Mouse (Mus musculus): ENCODE data around the gene Itgb5.

Gene Itgb5

DNA sequence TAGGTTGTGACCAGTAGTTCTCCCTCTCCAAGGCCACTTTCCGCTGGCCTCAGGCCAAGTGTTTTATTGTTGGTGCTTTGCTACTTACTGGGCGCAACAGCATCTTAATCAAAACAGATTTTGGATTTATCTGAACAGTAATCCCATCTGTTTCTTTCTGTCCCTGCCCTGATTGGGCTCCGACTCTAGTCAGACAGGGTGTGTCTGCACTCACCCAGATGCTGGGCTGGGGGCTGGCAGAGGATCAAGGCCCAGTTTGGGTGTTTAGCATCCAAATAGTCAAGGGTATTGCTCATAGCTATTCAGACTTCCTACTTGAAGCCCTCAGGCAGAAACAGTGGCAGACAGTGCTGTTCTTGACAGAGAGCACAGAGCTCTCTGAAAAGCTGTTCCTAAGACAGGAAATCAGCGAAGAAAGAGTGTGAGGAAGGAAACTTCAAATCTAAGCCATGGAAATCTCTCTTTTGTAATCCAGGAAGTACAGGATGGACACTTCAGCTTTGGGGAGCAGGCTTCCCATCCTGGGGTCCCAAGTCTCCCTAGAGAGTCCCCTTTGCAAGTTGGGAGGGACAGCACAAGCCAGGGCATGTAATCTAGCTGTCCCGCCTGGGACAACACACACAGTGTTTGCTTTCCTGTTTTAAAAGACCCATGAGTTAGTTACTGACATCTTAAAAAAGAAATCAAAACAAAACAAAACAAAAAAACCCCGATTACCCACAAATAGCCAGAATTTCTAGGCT is 48.7 kb downstream of the Itgb5 start:
- peak; percentile 37 for DNase-seq (ENCODE audit: low spot score)

DNA sequence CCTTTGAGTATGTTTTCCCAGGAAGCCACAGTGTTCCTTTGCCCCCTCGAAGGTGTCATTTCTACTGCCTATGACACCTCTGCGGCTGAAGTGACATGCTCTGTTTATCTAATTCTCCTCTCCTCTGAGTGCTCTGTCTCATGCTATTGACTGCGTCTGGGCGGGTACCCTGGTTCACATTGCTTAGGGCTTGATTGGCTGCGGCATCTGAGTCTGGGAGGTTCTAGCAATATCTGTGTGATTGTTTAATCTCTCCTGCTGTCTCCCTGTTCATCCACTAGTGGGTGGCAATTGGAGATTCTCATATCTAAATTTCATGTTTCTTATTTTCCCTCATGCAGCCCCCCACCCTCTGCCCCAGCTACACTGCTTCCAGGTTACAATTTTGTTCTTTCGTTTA is 49.6 kb downstream of the Itgb5 start:
- DNase-seq (ENCODE audit: low spot score) = no peak

DNA sequence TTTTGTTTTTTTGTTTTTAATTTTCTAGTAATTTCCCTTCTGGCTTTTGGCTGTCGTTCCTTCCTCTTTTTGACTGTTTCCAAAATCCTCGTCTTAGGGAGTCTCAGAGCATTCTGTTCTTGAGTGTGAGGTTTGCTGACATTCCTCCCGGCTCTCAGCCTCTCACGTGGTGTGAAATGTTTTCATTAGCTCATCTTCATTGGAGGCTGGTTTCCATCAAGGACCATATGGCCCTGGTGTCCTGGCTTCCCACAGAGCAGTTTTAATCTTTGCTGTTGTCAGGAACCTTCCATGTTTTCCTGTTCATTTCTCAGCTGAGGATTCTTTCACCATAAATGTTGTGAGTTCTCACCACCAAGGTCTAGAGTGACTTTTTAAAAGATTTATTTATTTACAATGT is 50.1 kb downstream of the Itgb5 start:
- DNase-seq (ENCODE audit: low spot score) = no peak

DNA sequence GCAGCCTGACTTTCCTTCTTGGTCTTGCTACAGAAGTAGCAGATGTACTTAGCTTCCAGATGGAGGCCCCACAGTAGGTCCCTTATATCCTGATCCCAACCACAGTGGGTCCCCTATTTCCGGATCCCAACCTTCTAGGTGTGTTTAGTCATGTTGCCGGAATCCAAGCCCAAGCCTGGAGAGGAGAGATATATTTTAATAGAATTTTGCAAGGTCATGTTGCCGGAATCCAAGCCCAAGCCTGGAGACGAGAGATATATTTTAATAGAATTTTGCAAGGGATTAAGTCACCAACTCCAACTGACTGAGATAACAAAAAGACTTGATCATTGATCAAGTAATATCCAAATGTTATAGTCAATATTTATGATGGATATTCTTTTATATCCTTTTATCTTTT is 51.3 kb downstream of the Itgb5 start:
- DNase-seq (ENCODE audit: low spot score) = no peak

DNA sequence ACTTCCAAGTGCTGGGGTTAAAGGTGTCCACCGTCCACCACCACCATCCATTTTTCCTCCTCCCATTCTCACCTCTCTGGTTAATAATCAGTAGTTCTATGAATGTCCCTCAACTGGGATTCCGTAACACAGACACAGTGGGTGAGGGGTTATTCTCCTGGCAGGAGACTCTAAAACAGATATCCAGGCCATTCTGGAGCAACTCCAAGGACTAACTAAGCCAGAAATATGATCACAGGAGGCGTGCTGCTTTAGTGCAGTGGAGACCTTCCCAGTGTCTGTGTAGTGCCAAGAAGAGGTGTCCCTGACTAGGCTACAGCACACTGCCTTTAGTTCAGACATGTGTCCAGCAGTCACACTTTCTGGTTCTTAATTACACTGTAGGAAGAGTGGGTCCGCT is 53.1 kb downstream of the Itgb5 start:
- peak; percentile 88 for DNase-seq (ENCODE audit: low spot score)

DNA sequence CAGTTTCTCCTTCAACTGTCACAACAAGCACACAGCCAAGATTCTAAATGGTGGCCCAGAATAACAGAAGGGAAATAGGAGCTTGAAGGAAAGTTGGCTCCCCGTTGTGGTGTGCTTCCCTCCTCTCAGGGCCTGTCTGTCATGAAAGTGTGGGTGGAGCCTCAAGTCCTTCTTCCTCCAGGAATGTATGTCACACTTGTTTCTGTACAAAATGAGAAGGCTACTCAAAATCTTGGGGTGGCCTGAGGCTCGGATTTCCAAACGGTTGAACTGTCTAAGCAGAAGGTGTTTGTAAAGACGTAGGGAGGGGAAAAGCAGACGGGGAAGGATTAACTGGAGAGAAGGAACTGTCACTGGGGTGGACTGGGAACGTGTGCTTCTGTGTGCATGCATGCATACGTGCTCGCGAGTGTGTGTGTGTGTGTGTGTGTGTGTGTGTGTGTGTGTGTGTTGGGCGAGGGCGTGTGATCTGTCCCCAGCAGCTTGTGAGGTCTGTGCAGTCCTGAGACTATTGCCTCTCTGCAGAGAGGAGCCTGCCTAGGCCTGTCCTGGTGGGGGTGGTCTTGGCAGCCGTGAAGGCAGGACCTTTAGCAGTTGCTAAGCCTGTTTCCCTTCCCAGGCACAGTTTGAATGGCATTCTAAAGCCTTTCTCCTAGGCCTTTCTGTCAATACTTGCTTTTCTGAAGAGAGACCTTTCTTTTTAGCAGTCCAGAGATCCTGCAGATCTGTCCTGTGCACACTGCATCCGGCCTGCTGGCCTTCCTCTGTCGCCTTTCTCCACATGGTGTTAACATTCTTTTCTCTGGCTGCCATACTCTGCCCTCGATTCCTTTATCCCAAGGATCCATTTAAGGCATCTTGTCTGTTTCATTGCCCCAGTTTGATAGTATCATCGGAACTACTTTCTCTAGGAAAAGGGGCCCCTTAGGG is 53.8 kb downstream of the Itgb5 start:
- DNase-seq (ENCODE audit: low spot score) = peak; percentile 37

DNA sequence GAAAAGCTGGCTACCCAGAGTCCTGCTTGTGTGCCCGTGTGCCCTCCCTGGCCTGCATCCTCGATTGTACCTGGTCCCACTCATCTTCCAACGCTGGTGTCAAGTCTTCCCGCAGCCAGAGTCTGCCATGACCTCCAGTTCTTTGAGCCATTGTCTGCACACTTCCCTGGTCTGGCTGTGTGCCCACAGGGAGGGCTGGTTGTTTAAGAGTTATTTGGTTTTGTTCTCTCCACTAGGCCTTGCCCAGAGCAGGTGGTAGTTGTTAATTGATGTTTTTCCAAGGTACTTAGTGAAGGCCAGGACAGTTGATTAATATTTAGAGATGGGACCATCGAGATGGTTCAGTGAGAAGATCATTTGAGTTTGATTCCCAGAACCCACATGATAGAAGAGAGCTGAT is 54.7 kb downstream of the Itgb5 start:
- no peak for DNase-seq (ENCODE audit: low spot score)

DNA sequence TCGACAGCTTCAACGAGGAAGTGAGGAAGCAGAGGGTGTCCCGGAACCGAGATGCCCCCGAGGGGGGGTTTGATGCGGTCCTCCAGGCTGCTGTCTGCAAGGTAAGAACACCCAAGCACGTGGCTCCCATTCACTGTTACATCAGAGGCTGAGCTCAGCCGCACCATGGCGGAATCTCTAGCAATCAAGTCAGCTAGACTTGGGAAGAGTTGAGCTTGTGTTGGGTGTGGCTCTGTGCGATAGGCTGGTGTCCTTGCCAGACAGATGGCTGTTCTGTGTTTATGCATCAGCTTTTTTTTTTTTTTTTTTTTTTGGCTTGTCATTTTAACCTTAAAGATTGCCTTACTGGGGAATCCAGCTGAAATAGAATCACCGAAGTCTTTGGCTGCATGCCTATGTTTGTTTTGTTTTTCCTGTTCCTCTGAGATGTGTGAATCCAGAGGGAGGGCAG is 55.6 kb downstream of the Itgb5 start:
- peak; percentile 73 for DNase-seq (ENCODE audit: low spot score)

DNA sequence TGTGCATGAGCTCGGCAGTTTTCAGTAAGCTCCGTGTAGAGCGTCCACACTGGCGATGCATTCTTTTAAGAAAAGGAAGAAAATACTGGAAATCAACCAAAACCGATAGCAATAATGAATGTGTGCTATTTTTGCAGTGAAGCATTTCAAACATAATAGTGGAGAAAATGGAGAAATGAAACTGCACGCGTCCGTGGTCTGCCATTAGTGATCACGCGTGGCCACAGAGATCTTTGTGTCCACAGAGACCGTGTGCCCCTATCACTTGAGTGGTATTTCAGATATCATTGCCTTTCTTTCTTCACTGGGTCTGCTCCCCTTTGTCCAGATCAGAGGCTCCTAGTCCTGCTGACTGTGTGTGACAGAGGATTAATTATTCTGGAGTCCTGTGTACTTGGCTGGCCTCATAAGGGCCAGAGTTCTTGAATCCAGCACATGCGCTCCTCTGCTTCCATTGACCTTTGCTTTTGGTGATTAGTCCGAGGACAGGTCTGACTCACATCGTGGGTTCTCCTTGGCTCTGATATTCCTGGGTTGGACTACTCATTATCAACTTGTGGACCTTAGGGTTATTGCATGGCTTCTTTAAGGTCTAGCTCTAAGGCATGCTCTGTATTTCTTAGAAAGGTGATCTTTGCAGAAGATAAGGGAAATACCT is 56.3 kb downstream of the Itgb5 start:
- peak; percentile 39 for DNase-seq (ENCODE audit: low spot score)

DNA sequence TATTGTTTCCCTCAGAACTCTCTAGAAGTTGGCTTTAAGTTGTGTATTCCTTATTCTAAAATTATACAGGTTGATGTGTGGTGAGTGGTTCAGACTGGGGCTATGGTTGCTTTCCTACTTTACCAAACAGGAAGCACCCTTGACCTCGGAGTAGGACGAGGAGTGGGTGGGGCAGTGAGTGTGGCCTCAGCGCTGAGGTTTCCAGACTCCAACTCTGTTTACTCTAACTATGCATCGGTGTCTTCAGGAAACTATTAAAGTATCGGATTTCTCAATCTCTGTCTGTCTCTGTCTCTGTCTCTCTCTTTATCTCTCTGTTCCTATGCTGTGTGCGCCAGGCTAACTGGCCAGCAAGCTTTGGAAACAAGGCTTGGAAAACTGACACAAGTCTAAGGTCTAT is 57.2 kb downstream of the Itgb5 start:
- no peak for DNase-seq (ENCODE audit: low spot score)

DNA sequence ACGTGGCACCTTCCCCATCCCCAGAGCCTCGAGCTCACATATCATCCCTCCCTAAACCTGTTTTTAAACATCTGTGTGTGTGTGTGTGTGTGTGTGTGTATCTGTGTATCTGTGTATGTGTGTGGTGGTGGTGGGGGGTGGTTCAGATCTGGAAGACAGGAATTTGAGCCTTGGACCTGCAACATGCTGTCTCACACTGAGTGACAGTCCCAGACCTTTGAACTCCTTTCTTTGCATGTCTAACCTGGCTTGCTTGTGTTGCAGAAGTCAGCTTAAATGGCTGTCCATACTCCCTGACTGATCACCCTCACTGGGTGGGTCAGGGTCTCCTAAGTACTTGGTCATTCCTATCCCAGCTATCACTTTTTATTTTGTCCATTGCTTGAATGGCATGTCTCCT is 58.5 kb downstream of the Itgb5 start:
- no peak for DNase-seq (ENCODE audit: low spot score)

DNA sequence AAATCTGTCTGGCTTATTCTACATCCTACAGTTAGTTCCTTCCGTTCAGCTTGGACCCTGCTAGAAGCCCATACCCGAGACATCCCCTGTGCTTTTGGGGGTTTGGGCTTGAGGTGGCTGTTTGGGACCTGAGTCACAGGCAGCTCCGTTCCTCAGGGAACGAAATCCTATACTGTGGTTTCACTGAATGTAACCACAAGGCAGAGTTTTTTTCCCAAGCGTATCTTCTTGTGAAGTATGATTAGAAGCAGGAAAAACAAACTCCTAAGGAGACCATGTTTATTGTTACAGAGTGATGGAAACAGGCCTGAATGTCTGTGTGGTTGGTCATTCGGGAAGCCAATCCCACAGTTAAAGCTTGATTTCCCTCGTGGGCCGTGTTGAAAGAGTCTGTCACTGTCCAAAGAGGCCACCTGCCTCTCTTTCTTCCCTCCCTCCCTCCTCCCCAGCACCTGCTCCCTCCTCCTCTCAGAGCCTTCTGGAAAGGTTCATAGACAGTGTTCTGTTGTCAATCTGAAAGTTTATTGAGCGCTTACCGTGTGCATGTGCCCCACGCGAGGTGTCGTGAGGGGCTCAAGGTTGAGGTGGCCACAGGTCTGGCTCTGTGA is 59.6 kb downstream of the Itgb5 start:
- no peak for DNase-seq (ENCODE audit: low spot score)

DNA sequence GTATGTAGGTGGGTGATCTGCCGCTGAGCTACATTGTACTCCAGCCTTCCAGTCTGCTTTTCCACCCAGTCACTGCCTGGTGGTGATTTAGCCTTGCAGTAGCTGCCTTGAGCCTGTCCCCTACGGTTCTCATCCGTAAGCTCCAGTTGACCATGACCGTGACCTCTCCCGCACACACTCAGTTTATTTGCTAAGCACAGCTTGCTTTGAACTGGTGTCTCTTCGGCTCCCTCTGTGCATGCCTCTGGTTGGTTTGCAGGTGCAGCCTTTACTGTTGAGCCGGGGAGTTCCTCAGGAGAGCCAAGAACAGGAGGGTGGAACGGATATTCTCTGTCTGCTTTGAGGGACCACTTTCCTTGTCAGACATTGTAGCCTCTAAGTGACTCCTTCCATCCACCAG is 61.6 kb downstream of the Itgb5 start:
- no peak for DNase-seq (ENCODE audit: low spot score)

DNA sequence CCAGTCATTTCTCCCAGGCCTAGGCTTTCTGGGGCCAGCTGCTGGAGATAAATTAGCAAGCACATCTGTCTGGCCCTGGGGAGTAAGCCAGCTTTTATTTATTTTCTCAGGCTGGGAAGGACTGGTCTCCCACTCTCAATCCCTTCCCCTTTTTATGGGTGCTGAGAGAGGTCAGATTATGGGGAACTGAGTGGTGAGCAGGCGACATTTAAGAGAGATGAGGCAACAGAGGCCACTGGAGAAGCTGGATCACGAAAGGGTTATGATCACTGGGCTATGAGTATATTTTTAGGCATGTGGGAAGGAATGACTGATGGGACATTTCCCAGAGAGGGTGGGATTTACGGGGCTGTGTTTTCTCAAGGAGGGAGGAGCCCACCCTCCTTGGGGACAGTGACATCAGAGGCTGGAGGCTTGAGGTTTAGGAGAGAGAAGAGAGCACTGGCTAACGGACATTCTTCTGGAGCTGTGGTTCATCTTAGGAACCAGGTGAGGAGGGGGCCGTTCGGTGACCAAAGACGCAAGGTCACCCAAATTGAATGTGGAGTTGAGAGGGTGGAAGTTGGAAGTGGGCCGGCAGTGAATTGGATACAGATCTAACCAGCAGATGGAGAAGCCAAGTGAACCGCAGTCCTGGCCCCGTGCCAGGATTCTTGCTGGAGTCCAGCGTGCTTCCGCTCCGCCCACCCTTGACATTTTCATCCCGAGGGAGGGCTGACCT is 62.3 kb downstream of the Itgb5 start:
- peak; percentile 89 for DNase-seq (ENCODE audit: low spot score)

DNA sequence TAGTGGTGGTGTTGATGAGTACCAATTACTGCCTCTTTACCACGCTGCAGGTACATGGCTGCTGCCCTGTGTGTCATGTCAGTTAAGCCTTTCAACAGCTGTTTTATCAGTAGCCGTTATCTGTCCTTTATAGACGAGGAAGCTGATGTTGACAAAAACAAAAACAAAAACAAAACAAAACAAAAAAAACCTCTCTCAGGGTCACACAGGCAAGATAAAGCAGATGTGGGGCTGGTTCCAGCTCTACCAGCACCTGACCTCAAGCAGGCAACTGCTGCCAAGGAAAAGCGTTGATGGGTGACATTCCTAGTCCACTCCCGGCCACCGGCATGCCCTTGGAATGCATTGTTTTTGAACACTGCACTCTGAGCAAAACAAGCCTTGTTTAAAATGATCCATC is 63.1 kb downstream of the Itgb5 start:
- peak; percentile 43 for DNase-seq (ENCODE audit: low spot score)

DNA sequence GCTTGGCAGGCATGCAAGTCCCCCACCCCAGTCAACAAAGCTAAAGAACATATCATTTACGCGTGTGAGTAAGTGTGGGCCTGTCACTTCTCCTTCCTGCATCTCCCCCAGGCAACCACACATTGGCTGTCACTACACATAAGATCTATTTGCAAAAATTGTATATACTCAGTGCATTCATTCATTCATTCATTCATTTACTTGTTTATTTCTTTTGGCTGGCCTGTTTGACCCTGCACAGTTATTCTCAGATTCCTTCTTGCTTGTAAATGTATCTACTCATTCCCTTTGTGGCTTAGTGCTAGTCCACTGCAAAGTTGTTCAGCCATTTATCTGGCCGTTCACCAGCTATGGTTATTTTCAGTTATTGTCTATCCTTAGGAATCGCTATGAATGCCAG is 64.3 kb downstream of the Itgb5 start:
- DNase-seq (ENCODE audit: low spot score) = no peak

DNA sequence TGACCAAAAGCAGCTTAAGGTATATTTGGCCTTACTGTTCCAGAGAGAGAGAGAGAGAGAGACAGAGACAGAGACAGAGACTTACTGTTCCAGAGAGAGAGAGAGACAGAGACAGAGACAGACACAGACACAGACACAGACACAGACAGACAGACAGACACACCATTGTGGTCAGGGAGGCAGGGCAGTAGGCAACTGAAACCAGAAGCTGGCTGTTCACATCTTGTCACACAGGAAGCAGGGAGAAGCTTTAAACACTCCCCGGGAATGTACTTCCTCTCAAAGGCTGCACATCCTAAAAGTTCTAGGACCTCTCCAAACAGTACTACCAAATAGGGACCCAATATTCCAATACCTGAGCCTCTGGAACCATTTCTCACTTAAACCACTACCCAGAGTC is 65.0 kb downstream of the Itgb5 start:
- DNase-seq (ENCODE audit: low spot score) = no peak

DNA sequence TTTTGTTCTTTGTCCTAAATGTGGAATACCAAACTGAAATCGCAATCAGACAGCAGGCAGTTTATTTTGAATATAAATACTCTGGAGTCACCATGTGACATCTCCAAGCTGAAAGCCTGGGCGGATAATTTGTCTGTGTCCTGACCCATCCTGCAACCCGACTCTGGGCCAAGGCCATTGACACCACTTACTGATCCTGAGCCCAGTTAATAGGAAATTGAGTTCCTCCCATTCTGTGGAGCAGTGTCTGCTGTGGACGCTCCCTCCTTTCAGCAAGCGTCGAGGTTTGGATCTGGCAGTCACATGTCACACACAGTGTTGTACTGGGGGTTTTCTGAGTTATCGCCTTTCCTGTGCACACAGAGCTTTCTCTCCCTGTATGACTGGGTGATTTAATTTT is 66.2 kb downstream of the Itgb5 start:
- no peak for DNase-seq (ENCODE audit: low spot score)

DNA sequence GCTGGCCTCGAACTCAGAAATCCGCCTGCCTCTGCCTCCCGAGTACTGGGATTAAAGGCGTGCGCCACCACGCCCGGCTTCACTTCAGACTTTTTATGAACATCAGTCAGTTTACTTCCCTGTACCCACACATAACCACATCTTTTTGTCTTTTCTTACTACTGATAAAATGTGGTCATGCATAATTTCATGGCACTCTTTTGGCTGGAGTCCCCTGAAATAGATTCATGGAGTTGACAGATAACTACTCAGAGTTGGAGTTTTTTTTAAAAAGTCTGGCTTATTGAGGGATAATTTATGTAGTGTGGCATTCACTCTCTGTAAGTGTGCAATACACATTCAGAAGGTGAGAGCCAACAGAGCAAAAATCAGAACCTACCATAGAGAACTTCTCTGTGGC is 67.3 kb downstream of the Itgb5 start:
- no peak for DNase-seq (ENCODE audit: low spot score)

DNA sequence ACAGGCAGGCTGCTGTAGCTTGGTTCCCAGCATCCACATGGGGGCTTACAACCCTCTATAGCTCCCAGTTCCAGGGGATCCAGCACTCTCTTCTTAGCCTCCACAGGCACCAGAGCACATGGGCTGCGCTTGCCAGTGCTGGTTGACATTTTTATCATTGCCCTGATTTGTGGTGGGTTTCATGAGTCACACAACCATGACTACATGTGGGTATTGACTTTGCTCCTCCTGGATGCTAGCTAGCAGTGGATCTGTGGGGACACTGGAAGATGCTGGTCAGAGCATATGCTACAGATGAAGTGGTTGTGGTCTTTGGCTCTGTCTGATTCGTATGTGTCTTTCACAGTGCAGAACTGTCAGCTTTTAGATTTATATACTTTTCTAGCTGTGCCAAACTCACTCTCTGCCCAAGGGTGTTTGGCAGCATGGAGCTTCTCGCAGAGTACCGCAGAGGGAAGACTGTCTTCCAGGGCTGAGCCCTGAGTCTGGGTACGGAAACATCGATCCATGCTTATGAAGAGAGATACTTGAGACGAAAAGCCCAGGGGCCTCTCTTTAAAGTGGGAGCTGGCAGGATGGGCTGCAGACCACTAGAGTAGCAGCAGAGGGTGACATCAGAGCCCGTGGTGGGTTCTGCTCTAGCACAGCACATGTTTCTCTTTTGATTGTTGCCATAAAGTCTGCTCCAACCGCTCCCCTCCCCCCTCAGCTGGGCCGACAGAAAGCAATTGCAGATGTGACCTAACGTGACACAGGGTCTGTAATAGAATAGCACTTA is 74.4 kb downstream of the Itgb5 start:
- DNase-seq (ENCODE audit: low spot score) = peak; percentile 71

DNA sequence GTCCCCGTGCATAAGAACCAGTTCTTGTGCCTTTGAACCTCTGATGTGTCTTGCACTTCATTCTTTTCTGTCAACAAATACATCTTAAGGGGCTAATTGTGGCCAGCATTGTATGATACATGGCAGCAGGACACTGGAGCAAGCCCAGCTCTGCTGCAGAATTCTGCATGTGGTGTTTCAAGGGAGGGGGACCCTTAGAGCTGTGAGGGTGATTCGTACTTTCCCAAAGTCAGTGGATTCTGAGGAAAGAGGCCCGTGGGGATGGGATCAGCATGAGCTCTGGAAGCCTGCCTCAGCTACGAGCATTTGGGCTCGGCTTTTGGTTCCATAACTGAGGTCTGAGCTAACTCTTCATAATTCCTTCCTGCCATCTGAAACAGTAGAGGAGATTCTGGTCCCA is 75.1 kb downstream of the Itgb5 start:
- no peak for DNase-seq (ENCODE audit: low spot score)

Data from adipocyte (in vitro differentiated cells).